Mouse (Mus musculus) neural tube, embryonic 15.5 days (tissue): ENCODE measurements around the gene Fadd. TPM values are rescaled to one million over a fixed set of nuclear protein-coding genes. Genes with fewer than 3 reads are reported as not detected.
A peak's percentile ranks its signal among the peaks of the same experiment; 100 is the strongest.

Experiments
- ATAC-seq: fragments of 200-750 bp; cut with Nextera tagmentation; 2 replicates; pipeline ENCODE4 v1.8.0; 2017; ENCODE audit warnings: mild to moderate bottlenecking, moderate TSS enrichment, moderate library complexity; ENCODE audit not compliant: low FRiP score
- H3K27ac ChIP-seq: fragments of 300-500 bp; sonication (generic); replicated peaks from 2 replicates; pipeline ENCODE4 v1.5.1; 2015; ENCODE audit warnings: mild to moderate bottlenecking, inconsistent platforms
- H3K27me3 ChIP-seq: fragments of 300-500 bp; sonication (generic); replicated peaks from 2 replicates; pipeline ENCODE4 v1.6.1; 2015; ENCODE audit warnings: inconsistent platforms
- H3K36me3 ChIP-seq: fragments of 300-500 bp; sonication (generic); 2 replicates; pipeline ENCODE4 v1.6.1; 2015; ENCODE audit warnings: inconsistent platforms
- H3K4me1 ChIP-seq: fragments of 300-500 bp; sonication (generic); 2 replicates; pipeline ENCODE4 v1.6.1; 2015; ENCODE audit warnings: inconsistent platforms
- H3K4me2 ChIP-seq: fragments of 300-500 bp; sonication (generic); 2 replicates; pipeline ENCODE4 v1.6.1; 2015; ENCODE audit warnings: inconsistent platforms, mild to moderate bottlenecking, moderate library complexity
- H3K4me3 ChIP-seq: fragments of 300-500 bp; sonication (generic); replicated peaks from 2 replicates; pipeline ENCODE4 v1.5.1; 2015; ENCODE audit warnings: mild to moderate bottlenecking, inconsistent platforms
- H3K9ac ChIP-seq: fragments of 300-500 bp; sonication (generic); replicated peaks from 2 replicates; pipeline ENCODE4 v1.6.1; 2015; ENCODE audit warnings: mild to moderate bottlenecking, inconsistent platforms
- H3K9me3 ChIP-seq: fragments of 300-500 bp; sonication (generic); replicated peaks from 2 replicates; pipeline ENCODE4 v1.6.1; 2016; ENCODE audit warnings: inconsistent platforms
- WGBS: fragments of 180-500 bp; shearing (Covaris S2); methylation state at CpG from one replicate; pipeline ENCODE4 v1.1.7; 2015; ENCODE audit warnings: mixed read lengths; 5-methylcytosine and 5-hydroxymethylcytosine counted together
- polyA plus RNA-seq: library from polyadenylated mRNA; unstranded; fragments of >200 nt; fragmentation: Nextera tagmentation; extraction: Ambion mirVana; gene quantifications from 2 replicates; pipeline ENCODE4 v1.2.1, GENCODE M21; 2015

Gene Fadd
- polyA plus RNA-seq, 1 experiment from 2014 or later, result 4.9 TPM

GRCm38 (mm10) chr7:144609568-144609967 is 27.3 kb upstream of the Fadd start:
- H3K4me2 ChIP-seq, result no peak overlapping the region
- H3K9ac ChIP-seq, result no peak overlapping the region
- no peaks in the 10 kb centered on the region for H3K36me3 ChIP-seq
- no peak for ATAC-seq
- no peak overlapping the region for H3K4me3 ChIP-seq
- H3K27ac ChIP-seq, result no peak overlapping the region
- H3K4me1 ChIP-seq, result no peaks in the 10 kb centered on the region
- H3K27me3 ChIP-seq, result no peaks in the 10 kb centered on the region
- no peaks in the 10 kb centered on the region for H3K9me3 ChIP-seq
- WGBS, result 89% methylated on average over 7 of the region's 7 CpGs

- no peak overlapping the region for H3K4me3 ChIP-seq
- no peak overlapping the region for H3K9ac ChIP-seq
- no peaks in the 10 kb centered on the region for H3K9me3 ChIP-seq
- no peak for ATAC-seq
- no peaks in the 10 kb centered on the region for H3K27me3 ChIP-seq
- H3K4me1 ChIP-seq, result no peaks in the 10 kb centered on the region
- no peaks in the 10 kb centered on the region for H3K36me3 ChIP-seq
- no peak overlapping the region for H3K27ac ChIP-seq
- H3K4me2 ChIP-seq, result no peak overlapping the region
- 89% methylated on average over 15 of the region's 15 CpGs for WGBS
Measured at GRCm38 (mm10) chr7:144607862-144608261, 25.6 kb upstream of the Fadd start.

- H3K9ac ChIP-seq, result no peak overlapping the region
- ATAC-seq, result no peak
- no peaks in the 10 kb centered on the region for H3K4me1 ChIP-seq
- no peaks in the 10 kb centered on the region for H3K36me3 ChIP-seq
- H3K27me3 ChIP-seq, result no peaks in the 10 kb centered on the region
- H3K9me3 ChIP-seq, result no peaks in the 10 kb centered on the region
- no peak overlapping the region for H3K4me3 ChIP-seq
- no peak overlapping the region for H3K4me2 ChIP-seq
- 72% methylated on average over 4 of the region's 4 CpGs for WGBS
- no peak overlapping the region for H3K27ac ChIP-seq
Measured at GRCm38 (mm10) chr7:144604735-144605134, 22.5 kb upstream of the Fadd start.

- Histone ChIP-seq H3K4me1 (no peaks in the 10 kb centered on the region), H3K4me3 (no peak overlapping the region), H3K27me3 (no peaks in the 10 kb centered on the region), H3K36me3 (no peaks in the 10 kb centered on the region), H3K4me2 (no peak overlapping the region), H3K27ac (no peak overlapping the region), H3K9me3 (no peaks in the 10 kb centered on the region), H3K9ac (no peak overlapping the region)
- WGBS, result 97% methylated on average over 2 of the region's 2 CpGs
- no peak for ATAC-seq
Measured at GRCm38 (mm10) chr7:144604291-144604690, 22.0 kb upstream of the Fadd start.

- H3K9ac ChIP-seq, result no peak overlapping the region
- no peaks in the 10 kb centered on the region for H3K27me3 ChIP-seq
- no peak for ATAC-seq
- H3K27ac ChIP-seq, result no peak overlapping the region
- no peak overlapping the region for H3K4me2 ChIP-seq
- H3K9me3 ChIP-seq, result no peaks in the 10 kb centered on the region
- 25% methylated on average over 6 of the region's 6 CpGs for WGBS
- H3K4me3 ChIP-seq, result no peak overlapping the region
- H3K36me3 ChIP-seq, result no peaks in the 10 kb centered on the region
- no peaks in the 10 kb centered on the region for H3K4me1 ChIP-seq
Measured at GRCm38 (mm10) chr7:144600333-144600900, 18.2 kb upstream of the Fadd start.

GRCm38 (mm10) chr7:144589508-144589907 is 7.2 kb upstream of the Fadd start:
- Histone ChIP-seq H3K4me2 (no peak overlapping the region), H3K9me3 (no peaks in the 10 kb centered on the region), H3K27me3 (peaks cover 6% of the 10 kb centered on the region; the same call in 1 of the 2 replicates), H3K27ac (no peak overlapping the region), H3K4me3 (no peak overlapping the region), H3K36me3 (no peaks in the 10 kb centered on the region), H3K4me1 (no peaks in the 10 kb centered on the region), H3K9ac (no peak overlapping the region)
- ATAC-seq, result 0 out of 2 replicates have a peak, but pooled peaks have one; percentile 45
- 86% methylated on average over 3 of the region's 3 CpGs for WGBS

- no peak for ATAC-seq
- no peak overlapping the region for H3K4me3 ChIP-seq
Measured at GRCm38 (mm10) chr7:144587291-144587690, 5.0 kb upstream of the Fadd start.

GRCm38 (mm10) chr7:144585648-144586047 is 3.4 kb upstream of the Fadd start:
- Histone ChIP-seq H3K27me3 (peaks cover 6% of the 10 kb centered on the region; the same call in 1 of the 2 replicates), H3K4me1 (peaks cover 20% of the 10 kb centered on the region), H3K9me3 (no peaks in the 10 kb centered on the region), H3K4me3 (no peak overlapping the region), H3K4me2 (no peak overlapping the region), H3K9ac (no peak overlapping the region), H3K36me3 (no peaks in the 10 kb centered on the region), H3K27ac (no peak overlapping the region)
- WGBS, result 11% methylated on average over 6 of the region's 6 CpGs
- ATAC-seq, result no peak

More at GRCm38 (mm10) chr7:144587291-144587690, 5.0 kb upstream of the Fadd start:
- Histone ChIP-seq H3K9ac (no peak overlapping the region), H3K36me3 (no peaks in the 10 kb centered on the region), H3K27me3 (peaks cover 6% of the 10 kb centered on the region; the same call in 1 of the 2 replicates), H3K9me3 (no peaks in the 10 kb centered on the region), H3K4me1 (peaks cover 10% of the 10 kb centered on the region), H3K4me2 (no peak overlapping the region), H3K27ac (no peak overlapping the region)
- 44% methylated on average over 2 of the region's 2 CpGs for WGBS

GRCm38 (mm10) chr7:144583619-144584018 is 1.4 kb upstream of the Fadd start:
- Histone ChIP-seq H3K9ac (no peak overlapping the region), H3K4me1 (peaks cover 23% of the 10 kb centered on the region), H3K27me3 (peaks cover 6% of the 10 kb centered on the region; the same call in 1 of the 2 replicates), H3K36me3 (peaks cover 14% of the 10 kb centered on the region), H3K4me3 (no peak overlapping the region), H3K9me3 (no peaks in the 10 kb centered on the region), H3K4me2 (no peak overlapping the region), H3K27ac (no peak overlapping the region)
- WGBS, result 9% methylated on average over 4 of the region's 4 CpGs
- no peak for ATAC-seq

- Histone ChIP-seq H3K4me1 (peaks cover 23% of the 10 kb centered on the region), H3K27ac (peak overlapping the region; percentile 89), H3K27me3 (peaks cover 5% of the 10 kb centered on the region; the same call in 1 of the 2 replicates), H3K36me3 (peaks cover 20% of the 10 kb centered on the region), H3K4me2 (peak overlapping the region; percentile 87), H3K9ac (peak overlapping the region; percentile 60), H3K4me3 (peak overlapping the region; percentile 72), H3K9me3 (no peaks in the 10 kb centered on the region)
- 1% methylated on average over 43 of the region's 43 CpGs for WGBS
- peak; percentile 87 for ATAC-seq
Measured at GRCm38 (mm10) chr7:144581559-144582283, 542 bp downstream of the Fadd start.

- H3K4me2 ChIP-seq, result no peak overlapping the region
- H3K9me3 ChIP-seq, result no peaks in the 10 kb centered on the region
- 95% methylated on average over 5 of the region's 5 CpGs for WGBS
- H3K4me3 ChIP-seq, result no peak overlapping the region
- no peak overlapping the region for H3K27ac ChIP-seq
- no peak overlapping the region for H3K9ac ChIP-seq
- no peaks in the 10 kb centered on the region for H3K27me3 ChIP-seq
- H3K4me1 ChIP-seq, result peaks cover 16% of the 10 kb centered on the region
- ATAC-seq, result no peak
- peaks cover 20% of the 10 kb centered on the region for H3K36me3 ChIP-seq
Measured at GRCm38 (mm10) chr7:144577876-144578275, 4.4 kb downstream of the Fadd start.

- H3K9ac ChIP-seq, result no peak overlapping the region
- H3K4me1 ChIP-seq, result no peaks in the 10 kb centered on the region
- ATAC-seq, result no peak
- H3K4me3 ChIP-seq, result no peak overlapping the region
- 84% methylated on average over 5 of the region's 5 CpGs for WGBS
- H3K9me3 ChIP-seq, result no peaks in the 10 kb centered on the region
- no peak overlapping the region for H3K27ac ChIP-seq
- H3K36me3 ChIP-seq, result no peaks in the 10 kb centered on the region
- H3K27me3 ChIP-seq, result no peaks in the 10 kb centered on the region
- H3K4me2 ChIP-seq, result no peak overlapping the region
Measured at GRCm38 (mm10) chr7:144572234-144572633, 10.0 kb downstream of the Fadd start.
